9 mouse cellular contexts compared by ENCODE assay signal in genomic region chr16:84834344-84834743, GRCm38 (mm10). TPM values are rescaled to one million over a fixed set of nuclear protein-coding genes. Genes with fewer than 3 reads are reported as not detected.
DNase-seq lines count a peak whose midpoint lies in the region; ATAC-seq and TF ChIP-seq lines count a peak whose summit lies in the region.
"Had no signal": no experiment of that assay in that cellular context is flagged by ENCODE, and none has a peak within 500 bp of the region (broad histone marks: within the 10 kb centered on the region; RNA-seq: fewer than 3 reads in every experiment).

No protein-coding gene starts in this region.

- DNase-seq in heart, adult 8-10 months (ENCODE audit: low spot score): no peak
- no peak for DNase-seq in forebrain, embryonic 11.5 days (ENCODE audit: low spot score)
- no peak for DNase-seq in MN1 (ENCODE audit: low spot score)
- DNase-seq in natural killer cell, adult 2 months (ENCODE audit: low spot score in 2 of 2): no peak
- no peak for DNase-seq in kidney, adult 11 months

- no peaks in the 10 kb centered on the region for H3K9me3 ChIP-seq in heart, embryonic 11.5 days (replicated peaks; ENCODE audit: control insufficient read depth, low read length)
- no peaks in the 10 kb centered on the region for H3K9me3 ChIP-seq in ES-Bruce4 (replicated peaks; ENCODE audit: control insufficient read depth, insufficient read depth, low read length, poor library complexity, severe bottlenecking)
- no peaks in the 10 kb centered on the region for H3K9me3 ChIP-seq in forebrain, embryonic 11.5 days (ENCODE audit: control insufficient read depth, low read length)
- H3K9me3 ChIP-seq in liver, embryonic 15.5 days (replicated peaks): no peaks in the 10 kb centered on the region

- no peak for TF ChIP-seq CTCF in ES-Bruce4 (IDR thresholded peaks at IDR 0.05; ENCODE audit: low read depth, low read length)

- H3K9ac ChIP-seq in heart, embryonic 11.5 days (ENCODE audit: low read depth, low read length): peak overlapping the region; percentile 99
- peak overlapping the region; percentile 81 for H3K9ac ChIP-seq in ES-Bruce4 (ENCODE audit: low read depth, poor library complexity, severe bottlenecking)
- H3K9ac ChIP-seq in forebrain, embryonic 11.5 days (ENCODE audit: low read length): peak overlapping the region; percentile 98
- peak overlapping the region; percentile 94 for H3K9ac ChIP-seq in liver, embryonic 15.5 days

- H3K27me3 ChIP-seq in heart, embryonic 11.5 days (ENCODE audit: control insufficient read depth, insufficient read depth, low read length): no peaks in the 10 kb centered on the region
- no peaks in the 10 kb centered on the region for H3K27me3 ChIP-seq in ES-Bruce4 (ENCODE audit: control insufficient read depth, insufficient read depth, low read length, poor library complexity, severe bottlenecking)
- H3K27me3 ChIP-seq in forebrain, embryonic 11.5 days (ENCODE audit: control insufficient read depth, insufficient read depth, low read length): no peaks in the 10 kb centered on the region
- no peaks in the 10 kb centered on the region for H3K27me3 ChIP-seq in liver, embryonic 15.5 days
- H3K27me3 ChIP-seq: Patski had no signal

- WGBS in heart, embryonic 11.5 days (ENCODE audit: insufficient replicate concordance): under 1% methylated on average over 22 of the region's 22 CpGs
- 2% methylated on average over 22 of the region's 22 CpGs for WGBS in forebrain, embryonic 11.5 days
- under 1% methylated on average over 22 of the region's 22 CpGs for WGBS in liver, embryonic 15.5 days (ENCODE audit: insufficient replicate concordance)

- ATAC-seq in heart, embryonic 11.5 days (replicated peaks; ENCODE audit: insufficient number of reproducible peaks, low FRiP score, low TSS enrichment): no peak; the same call in 1 of the 2 replicates
- ATAC-seq in forebrain, embryonic 11.5 days (replicated peaks; ENCODE audit: low FRiP score): no peak
- peak; percentile 16; the same call in 1 of the 2 replicates for ATAC-seq in liver, embryonic 15.5 days (ENCODE audit: insufficient read depth)

- H3K4me3 ChIP-seq in heart, embryonic 11.5 days (ENCODE audit: low read depth, low read length): peak overlapping the region; percentile 97
- H3K4me3 ChIP-seq in ES-Bruce4 (ENCODE audit: low read depth, low read length): peak overlapping the region; percentile 98
- peak overlapping the region; percentile 92 for H3K4me3 ChIP-seq in forebrain, embryonic 11.5 days (ENCODE audit: low read depth, low read length)
- H3K4me3 ChIP-seq in liver, embryonic 15.5 days (replicated peaks): peak overlapping the region; percentile 97

- no peak for TF ChIP-seq POLR2A in ES-Bruce4 (IDR thresholded peaks at IDR 0.05; ENCODE audit: insufficient read depth, low read length)

- H3K4me2 ChIP-seq in heart, embryonic 11.5 days: peak overlapping the region; percentile 81
- peak overlapping the region; percentile 78 for H3K4me2 ChIP-seq in forebrain, embryonic 11.5 days (ENCODE audit: low read depth, low read length, severe bottlenecking)
- peak overlapping the region; percentile 73 for H3K4me2 ChIP-seq in liver, embryonic 15.5 days

- peaks cover 10% of the 10 kb centered on the region; the same call in 1 of the 2 replicates for H3K36me3 ChIP-seq in heart, embryonic 11.5 days (ENCODE audit: control insufficient read depth, insufficient read depth, low read length)
- peaks cover 25% of the 10 kb centered on the region for H3K36me3 ChIP-seq in ES-Bruce4 (ENCODE audit: control insufficient read depth, insufficient read depth, low read length, poor library complexity, severe bottlenecking)
- H3K36me3 ChIP-seq in forebrain, embryonic 11.5 days (ENCODE audit: control insufficient read depth, insufficient read depth, low read length): peaks cover 3% of the 10 kb centered on the region; the same call in 1 of the 2 replicates
- H3K36me3 ChIP-seq in liver, embryonic 15.5 days (replicated peaks): peaks cover 43% of the 10 kb centered on the region

- TF ChIP-seq EP300 in ES-Bruce4 (IDR thresholded peaks at IDR 0.05; ENCODE audit: insufficient read depth, low read depth, low read length): no peak

- peaks cover 15% of the 10 kb centered on the region; the same call in 1 of the 2 replicates for H3K4me1 ChIP-seq in heart, embryonic 11.5 days (ENCODE audit: control insufficient read depth, insufficient read depth, low read length)
- peaks cover 2% of the 10 kb centered on the region for H3K4me1 ChIP-seq in ES-Bruce4 (ENCODE audit: control insufficient read depth, insufficient read depth, low read length)
- no peaks in the 10 kb centered on the region for H3K4me1 ChIP-seq in forebrain, embryonic 11.5 days (replicated peaks; ENCODE audit: control insufficient read depth, insufficient read depth, low read length)
- peaks cover 23% of the 10 kb centered on the region for H3K4me1 ChIP-seq in liver, embryonic 15.5 days (replicated peaks)

- peak overlapping the region; percentile 99 for H3K27ac ChIP-seq in heart, embryonic 11.5 days (ENCODE audit: low read depth, low read length)
- H3K27ac ChIP-seq in ES-Bruce4 (ENCODE audit: insufficient read depth, low read length): peak overlapping the region; percentile 97
- peak overlapping the region; percentile 95 for H3K27ac ChIP-seq in forebrain, embryonic 11.5 days (ENCODE audit: low read depth, low read length)
- H3K27ac ChIP-seq in liver, embryonic 15.5 days (replicated peaks): peak overlapping the region; percentile 94

RNA-seq across cellular contexts. Expression of gene Gabpa, which starts 0.4 kb away (rescaled TPM):
- 35.3 and 41.6 TPM in 2 replicates for polyA plus RNA-seq in heart, embryonic 11.5 days (2014; fragmentation: Nextera tagmentation; extraction: Ambion mirVana)
- total RNA-seq in heart, adult 8-10 months (2022): 10 to 100 TPM; 39.4 to 42.6 (median 41.0) TPM
- 116 and 127 TPM in 2 replicates for polyA plus RNA-seq in ES-Bruce4 (2011; ENCODE audit: insufficient read depth, insufficient read length, low read depth, missing spikeins)
- polyA plus RNA-seq in forebrain, embryonic 11.5 days (2014; fragmentation: Nextera tagmentation; extraction: Ambion mirVana): 45.7 and 46.3 TPM in 2 replicates
- 15.2 and 15.7 TPM in 2 replicates for polyA plus RNA-seq in liver, embryonic 15.5 days (2015; fragmentation: Nextera tagmentation; extraction: Ambion mirVana)

RNA-seq across cellular contexts. Expression of gene Atp5j, which starts 1.1 kb away (rescaled TPM):
- 1,388 and 1,414 TPM in 2 replicates for polyA plus RNA-seq in heart, embryonic 11.5 days (2014; fragmentation: Nextera tagmentation; extraction: Ambion mirVana)
- 1,000 to 10,000 TPM; 1,420 to 1,989 (median 1,699) TPM for total RNA-seq in heart, adult 8-10 months (2022)
- polyA plus RNA-seq in ES-Bruce4 (2011; ENCODE audit: insufficient read depth, insufficient read length, low read depth, missing spikeins): 402 and 421 TPM in 2 replicates
- 744 and 785 TPM in 2 replicates for polyA plus RNA-seq in forebrain, embryonic 11.5 days (2014; fragmentation: Nextera tagmentation; extraction: Ambion mirVana)
- 437 and 514 TPM in 2 replicates for polyA plus RNA-seq in liver, embryonic 15.5 days (2015; fragmentation: Nextera tagmentation; extraction: Ambion mirVana)
